Mouse (Mus musculus): ENCODE measurements around the gene Rps6kc1. TPM values are rescaled to one million over a fixed set of nuclear protein-coding genes. Genes with fewer than 3 reads are reported as not detected.

Gene Rps6kc1
- total RNA-seq, 4 experiments from 2014 or later, result 16.5 to 18.5 (median 17.4) TPM

- DNase-seq (ENCODE audit: low spot score in 2 of 2), result no peak
Measured at GRCm38 (mm10) chr1:190901082-190901481, 10.5 kb downstream of the Rps6kc1 start.

DNA sequence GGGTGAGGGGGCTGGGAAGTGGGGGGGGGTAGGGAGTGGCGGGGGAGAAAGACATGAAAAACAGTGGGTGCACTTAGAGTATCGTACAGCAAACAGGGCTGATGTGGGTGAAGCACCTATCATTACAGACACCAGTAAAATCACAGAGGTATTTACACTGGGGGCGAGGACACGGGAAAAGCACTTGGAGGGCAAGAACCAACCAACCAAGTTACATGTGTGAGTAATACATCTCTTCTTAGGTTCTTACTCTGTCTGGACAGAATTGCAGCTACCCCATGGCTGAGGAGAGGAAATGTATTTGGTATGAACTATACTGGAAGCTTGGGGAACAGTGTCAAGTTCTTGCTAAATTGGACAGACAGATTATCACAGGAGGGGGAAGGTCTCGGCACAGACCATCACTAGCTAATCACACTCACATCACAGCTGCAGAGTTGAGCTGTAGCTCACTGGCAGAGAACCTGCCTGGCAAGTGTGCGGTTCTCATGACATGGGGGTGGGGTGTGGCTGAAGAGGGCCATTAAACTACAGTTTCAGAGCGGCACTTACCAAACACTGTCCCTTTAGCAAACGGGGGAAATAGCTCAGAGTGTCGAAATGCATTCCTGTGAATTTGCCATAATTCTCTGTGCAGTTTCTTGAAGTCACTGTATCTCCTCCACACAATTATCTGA, 12.5 kb downstream of the Rps6kc1 start:
- no peak for DNase-seq (ENCODE audit: low spot score in 2 of 2)

- no peak for DNase-seq (ENCODE audit: low spot score in 2 of 2)
Measured at GRCm38 (mm10) chr1:190898186-190898585, 13.4 kb downstream of the Rps6kc1 start.

- no peak for DNase-seq (ENCODE audit: low spot score in 2 of 2)
Measured at GRCm38 (mm10) chr1:190893559-190894167, 17.9 kb downstream of the Rps6kc1 start.

- DNase-seq (ENCODE audit: low spot score in 2 of 2), result no peak
Measured at GRCm38 (mm10) chr1:190888646-190889045, 22.9 kb downstream of the Rps6kc1 start.

DNA sequence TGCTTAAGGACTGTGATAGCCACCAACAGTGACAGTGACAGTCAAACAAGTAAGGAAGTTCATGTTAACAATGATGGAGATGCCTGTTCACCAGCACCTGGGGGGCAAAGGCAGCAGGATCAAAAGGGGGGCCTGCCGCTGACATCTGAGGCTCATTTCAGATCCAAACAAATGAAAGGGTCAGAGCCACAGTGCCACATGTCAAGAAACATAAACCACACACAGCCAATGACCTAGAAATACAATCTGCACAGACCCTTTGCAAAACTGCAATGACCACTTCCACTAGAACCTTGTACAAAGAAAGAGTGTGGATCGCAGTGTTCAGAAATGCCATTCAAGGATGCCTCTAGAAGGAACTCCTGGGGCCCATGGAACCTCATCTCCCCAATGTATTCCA, 23.5 kb downstream of the Rps6kc1 start:
- no peak for DNase-seq (ENCODE audit: low spot score in 2 of 2)

GRCm38 (mm10) chr1:190886014-190886413, 25.6 kb downstream of the Rps6kc1 start:
- no peak for DNase-seq (ENCODE audit: low spot score in 2 of 2)

DNA sequence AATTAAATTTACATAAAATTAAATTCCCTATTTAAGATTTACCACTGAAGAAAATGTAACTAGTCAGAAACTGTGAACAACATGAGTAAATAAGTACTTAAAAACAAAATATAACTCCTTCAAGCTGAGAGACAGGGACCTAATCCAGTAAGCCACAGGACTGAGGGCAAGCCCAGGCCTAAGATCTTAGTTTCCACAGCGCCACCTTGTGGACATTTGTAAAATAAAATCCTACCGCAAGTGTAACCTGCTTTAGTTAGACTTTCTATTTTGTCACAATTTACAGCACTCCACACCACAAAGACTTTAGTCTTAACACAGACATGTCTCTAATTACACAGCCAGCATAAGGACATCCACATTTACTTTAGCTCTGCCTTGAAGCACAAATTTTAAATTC, 30.1 kb downstream of the Rps6kc1 start:
- DNase-seq (ENCODE audit: low spot score in 2 of 2), result no peak

DNA sequence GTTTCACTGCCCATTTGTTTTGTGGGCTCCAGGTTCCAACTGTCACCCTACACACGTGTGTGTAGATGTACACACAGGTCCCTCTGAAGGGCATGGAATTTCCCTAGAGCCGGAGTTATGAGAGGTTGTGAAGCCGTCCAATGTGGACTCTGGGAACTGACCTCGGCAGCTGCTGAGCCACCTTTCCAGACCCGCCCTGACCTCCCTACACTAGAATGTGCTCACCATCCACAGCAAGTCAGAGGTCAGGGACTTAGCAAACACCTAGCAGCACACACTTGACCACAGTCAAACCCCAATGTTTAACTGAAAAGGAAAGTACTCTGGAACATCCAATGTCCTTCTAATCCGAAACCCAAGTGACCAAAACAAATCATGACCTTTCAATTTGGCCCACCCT, 30.9 kb downstream of the Rps6kc1 start:
- no peak for DNase-seq (ENCODE audit: low spot score in 2 of 2)

DNA sequence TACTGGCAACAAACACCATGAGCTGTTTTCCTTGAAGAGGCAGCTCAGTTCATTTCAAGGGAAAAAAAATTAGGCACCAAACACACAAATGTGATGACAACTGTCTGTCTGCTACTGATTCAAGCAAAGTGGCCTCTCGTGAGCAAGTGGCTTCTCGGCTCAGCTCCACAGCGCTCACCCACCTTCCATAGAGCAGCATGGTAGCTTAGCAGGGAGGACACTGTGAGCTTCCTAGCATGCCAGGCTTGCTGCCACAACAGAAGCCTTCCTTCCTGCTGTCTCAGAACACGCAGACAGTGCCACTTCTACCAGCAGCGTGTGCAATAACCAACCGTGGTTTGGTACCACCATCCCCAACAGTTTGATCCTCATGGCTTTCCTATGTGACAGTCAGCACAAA, 35.8 kb downstream of the Rps6kc1 start:
- DNase-seq (ENCODE audit: low spot score in 2 of 2), result no peak

GRCm38 (mm10) chr1:190875089-190875488, 36.5 kb downstream of the Rps6kc1 start:
- no peak for DNase-seq (ENCODE audit: low spot score in 2 of 2)

- DNase-seq (ENCODE audit: low spot score in 2 of 2), result no peak
Measured at GRCm38 (mm10) chr1:190871068-190871467, 40.5 kb downstream of the Rps6kc1 start.

GRCm38 (mm10) chr1:190869996-190870395, 41.6 kb downstream of the Rps6kc1 start:
- no peak for DNase-seq (ENCODE audit: low spot score in 2 of 2)

- no peak for DNase-seq (ENCODE audit: low spot score in 2 of 2)
Measured at GRCm38 (mm10) chr1:190868790-190869189, 42.8 kb downstream of the Rps6kc1 start.

GRCm38 (mm10) chr1:190861626-190862025, 49.9 kb downstream of the Rps6kc1 start:
- no peak for DNase-seq (ENCODE audit: low spot score in 2 of 2)

GRCm38 (mm10) chr1:190854465-190854864, 57.1 kb downstream of the Rps6kc1 start:
- DNase-seq (ENCODE audit: low spot score in 2 of 2), result no peak

GRCm38 (mm10) chr1:190849162-190849865, 62.3 kb downstream of the Rps6kc1 start:
- DNase-seq (ENCODE audit: low spot score in 2 of 2), result no peak

DNA sequence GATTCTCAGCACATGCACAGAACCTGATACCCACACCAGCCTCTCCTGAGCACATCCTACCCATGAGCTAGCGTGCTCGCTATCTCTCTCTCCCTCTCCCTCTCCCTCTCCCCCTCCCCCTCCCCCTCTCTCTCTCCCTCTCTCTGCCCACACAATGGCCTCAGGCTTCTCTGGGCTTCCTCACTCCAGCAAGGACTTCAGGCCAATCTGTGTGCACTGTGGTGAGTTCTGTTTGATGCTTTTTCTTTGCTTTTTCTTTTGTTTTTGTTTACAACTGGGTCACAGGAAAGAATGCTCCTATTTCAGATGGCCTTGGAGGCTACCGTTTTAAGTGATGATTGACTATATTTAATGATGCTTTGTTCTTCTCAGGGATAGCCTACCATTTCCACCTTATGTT, 62.9 kb downstream of the Rps6kc1 start:
- no peak for DNase-seq (ENCODE audit: low spot score in 2 of 2)

DNA sequence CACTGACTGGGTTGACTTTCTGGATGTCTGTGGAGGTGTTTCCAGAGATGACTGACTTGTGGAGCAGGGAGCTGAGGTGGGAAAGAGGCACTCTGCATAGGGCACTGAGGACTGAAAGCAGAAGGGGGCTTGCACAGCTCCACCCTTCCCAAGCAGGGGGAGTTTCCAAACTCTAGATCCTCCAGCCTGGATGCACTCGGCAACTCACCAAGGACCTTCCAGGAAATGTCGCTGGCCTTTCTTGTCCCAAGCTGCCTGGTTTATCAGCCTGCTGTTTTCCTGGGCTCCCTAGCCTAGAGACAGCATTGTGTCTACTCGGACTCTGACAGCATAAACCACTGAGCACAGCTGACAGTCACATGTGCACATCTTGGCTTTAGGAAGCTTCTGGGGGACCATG, 64.6 kb downstream of the Rps6kc1 start:
- DNase-seq (ENCODE audit: low spot score in 2 of 2), result no peak

GRCm38 (mm10) chr1:190846074-190846730, 65.4 kb downstream of the Rps6kc1 start:
- no peak for DNase-seq (ENCODE audit: low spot score in 2 of 2)

DNA sequence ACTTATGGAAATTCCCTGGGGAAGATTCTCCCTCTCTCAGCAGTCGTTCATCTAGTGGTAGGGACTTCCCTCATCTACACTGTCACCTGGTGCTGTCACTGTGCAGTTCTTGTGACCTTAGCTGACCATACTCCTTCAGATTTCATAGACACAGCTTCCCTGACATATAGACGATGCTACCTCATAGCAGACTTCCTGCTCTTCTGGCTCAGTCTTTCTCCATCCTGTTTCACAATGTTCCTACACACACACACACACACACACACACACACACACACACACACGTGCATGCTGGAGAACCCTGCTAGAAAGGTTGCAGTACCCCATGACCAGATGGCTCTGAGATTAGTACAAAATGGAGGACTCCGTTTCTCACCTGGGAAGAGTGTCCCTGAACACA, 66.2 kb downstream of the Rps6kc1 start:
- no peak for DNase-seq (ENCODE audit: low spot score in 2 of 2)

DNA sequence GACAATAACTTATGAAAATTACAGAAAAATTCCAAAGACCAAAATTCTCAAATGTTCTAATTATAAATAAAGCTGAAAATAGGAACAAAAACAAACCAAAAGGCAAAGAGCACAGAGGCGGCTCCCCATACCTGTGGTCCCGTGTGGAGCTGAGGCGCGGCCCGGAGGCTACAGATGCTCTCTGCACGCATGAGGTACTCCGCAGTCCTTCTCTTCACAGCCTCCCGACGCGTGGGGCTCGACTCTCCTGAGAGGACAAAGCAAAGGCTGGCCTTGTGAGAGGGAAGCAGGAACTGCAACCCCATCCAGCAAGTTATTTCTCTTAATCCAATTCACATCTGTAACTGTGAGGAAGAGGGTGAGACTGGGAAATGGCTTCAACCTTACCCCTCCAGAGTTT, 67.2 kb downstream of the Rps6kc1 start:
- DNase-seq (ENCODE audit: low spot score in 2 of 2), result no peak
